Mouse (Mus musculus) hindbrain, embryonic 14.5 days (tissue): ENCODE measurements around the gene Sap18b. TPM values are rescaled to one million over a fixed set of nuclear protein-coding genes. Genes with fewer than 3 reads are reported as not detected.

Source experiments
- ATAC-seq: fragments of 200-750 bp; cut with Nextera tagmentation; 2 replicates; pipeline ENCODE4 v1.8.0; 2017; ENCODE audit warnings: moderate number of reproducible peaks, mild to moderate bottlenecking, moderate TSS enrichment, moderate library complexity; ENCODE audit not compliant: low FRiP score
- DNase-seq: peaks from one replicate; pipeline ENCODE4 v3.0.0-alpha.2; 2015; ENCODE audit warnings: low spot score
- H3K27ac ChIP-seq: fragments of 300-500 bp; sonication (generic); 2 replicates; pipeline ENCODE4 v1.5.1; 2014; ENCODE audit warnings: mild to moderate bottlenecking, moderate library complexity
- H3K27me3 ChIP-seq: fragments of 300-500 bp; sonication (generic); 2 replicates; pipeline ENCODE4 v1.6.1; 2014; ENCODE audit warnings: mild to moderate bottlenecking, low read length, mixed read lengths; ENCODE audit not compliant: control insufficient read depth, insufficient read depth
- H3K36me3 ChIP-seq: fragments of 300-500 bp; sonication (generic); replicated peaks from 2 replicates; pipeline ENCODE4 v1.6.1; 2014; ENCODE audit not compliant: control insufficient read depth, insufficient read depth
- H3K4me1 ChIP-seq: fragments of 300-500 bp; sonication (generic); replicated peaks from 2 replicates; pipeline ENCODE4 v1.6.1; 2014; ENCODE audit warnings: antibody characterized with exemption, low read length, mixed read lengths; ENCODE audit not compliant: control insufficient read depth, insufficient read depth
- H3K4me2 ChIP-seq: fragments of 300-500 bp; sonication (generic); replicated peaks from 2 replicates; pipeline ENCODE4 v1.6.1; 2014; ENCODE audit warnings: mild to moderate bottlenecking, moderate library complexity
- H3K4me3 ChIP-seq: fragments of 300-500 bp; sonication (generic); replicated peaks from 2 replicates; pipeline ENCODE4 v1.5.1; 2014; ENCODE audit warnings: mild to moderate bottlenecking, low read length
- H3K9ac ChIP-seq: fragments of 300-500 bp; sonication (generic); 2 replicates; pipeline ENCODE4 v1.6.1; 2014
- H3K9me3 ChIP-seq: fragments of 300-500 bp; sonication (generic); 2 replicates; pipeline ENCODE4 v1.6.1; 2016; ENCODE audit warnings: low read length; ENCODE audit not compliant: control insufficient read depth
- WGBS: fragments of 180-500 bp; shearing (Covaris S2); extraction: QIAGEN DNeasy Blood & Tissue Kit; methylation state at CpG from one replicate; pipeline ENCODE4 v1.1.7; 2014; 5-methylcytosine and 5-hydroxymethylcytosine counted together
- polyA plus RNA-seq: library from polyadenylated mRNA; unstranded; fragments of >200 nt; fragmentation: Nextera tagmentation; extraction: Ambion mirVana; gene quantifications from 2 replicates; pipeline ENCODE4 v1.2.1, GENCODE M21; 2014

The Sap18b gene
- polyA plus RNA-seq, 1 experiment from 2014 or later = 266 TPM

DNA sequence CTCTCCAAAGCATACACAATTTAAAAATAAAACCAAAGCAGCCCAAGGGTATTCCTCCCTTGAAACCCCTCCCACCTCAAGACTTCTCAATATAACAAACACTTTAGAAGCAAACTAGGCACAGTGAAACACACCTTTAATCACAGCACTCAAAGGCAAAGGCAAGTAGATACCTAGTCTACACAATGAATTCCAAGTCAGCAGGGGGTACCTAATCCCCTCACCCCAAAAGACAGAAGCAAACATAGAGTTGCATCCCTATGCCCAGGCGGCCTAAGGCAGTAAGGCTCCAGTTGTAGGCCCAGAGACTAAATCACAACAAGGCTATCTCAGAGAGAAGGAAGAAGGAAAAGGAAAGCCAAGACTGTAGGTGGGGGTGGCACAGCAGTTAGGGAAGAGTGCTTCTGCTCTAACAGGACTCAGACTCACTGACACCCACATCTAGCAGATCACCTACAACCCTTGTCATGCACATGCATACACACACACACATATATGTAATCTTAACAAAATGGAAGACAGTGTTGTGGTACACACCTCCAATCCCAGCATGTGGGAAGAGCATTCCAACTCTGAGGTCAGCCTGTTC lies 23.6 kb upstream of the Sap18b start:
- no peak for DNase-seq
- ATAC-seq = no peak
- Histone ChIP-seq H3K9me3 (no peaks in the 10 kb centered on the region), H3K27me3 (no peaks in the 10 kb centered on the region), H3K36me3 (peaks cover 4% of the 10 kb centered on the region; the same call in 1 of the 2 replicates), H3K27ac (no peak overlapping the region), H3K4me1 (peaks cover 19% of the 10 kb centered on the region), H3K4me2 (no peak overlapping the region), H3K4me3 (no peak overlapping the region), H3K9ac (no peak overlapping the region)
- 95% methylated on average over 1 of the region's 1 CpGs for WGBS

GRCm38 (mm10) chr8:95802231-95802630 lies 22.9 kb upstream of the Sap18b start:
- DNase-seq = no peak
- ATAC-seq = no peak
- no peak overlapping the region for H3K27ac ChIP-seq

DNA sequence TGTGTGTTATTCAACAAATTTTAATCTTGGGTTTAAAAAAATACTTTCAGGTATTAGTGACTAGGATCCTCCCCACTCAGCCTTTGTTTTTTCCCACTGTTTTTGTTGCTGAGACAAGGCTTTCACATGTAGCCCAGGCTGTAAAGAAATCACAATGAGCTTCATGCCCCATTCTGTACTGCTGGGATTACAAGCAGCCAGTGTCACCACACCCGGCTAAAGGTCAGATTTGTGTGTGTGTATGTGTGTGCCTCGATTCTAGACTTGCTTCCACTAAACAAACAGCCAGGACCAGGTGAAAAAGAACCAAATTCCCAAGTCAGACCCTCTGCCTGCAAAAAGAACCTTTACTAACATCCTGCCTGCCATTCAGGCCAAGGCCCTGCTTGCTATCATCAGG lies 19.7 kb upstream of the Sap18b start:
- DNase-seq (no peak), ATAC-seq (no peak)
- no peak overlapping the region for H3K27ac ChIP-seq
- 59% methylated on average over 2 of the region's 2 CpGs for WGBS
- peak overlapping the region; percentile 96; the same call in 1 of the 2 replicates for H3K9ac ChIP-seq
- peaks cover 4% of the 10 kb centered on the region; the same call in 1 of the 2 replicates for H3K36me3 ChIP-seq
- H3K4me1 ChIP-seq = peaks cover 19% of the 10 kb centered on the region
- H3K4me3 ChIP-seq = peak overlapping the region; percentile 99
- H3K4me2 ChIP-seq = peak overlapping the region; percentile 88
- H3K9me3 ChIP-seq = no peaks in the 10 kb centered on the region
- no peaks in the 10 kb centered on the region for H3K27me3 ChIP-seq

More at GRCm38 (mm10) chr8:95802231-95802630, 22.9 kb upstream of the Sap18b start:
- no peak overlapping the region for H3K4me3 ChIP-seq
- no peak overlapping the region for H3K4me2 ChIP-seq
- peaks cover 19% of the 10 kb centered on the region for H3K4me1 ChIP-seq
- H3K27me3 ChIP-seq = no peaks in the 10 kb centered on the region
- WGBS = 94% methylated on average over 8 of the region's 8 CpGs
- no peaks in the 10 kb centered on the region for H3K9me3 ChIP-seq
- no peak overlapping the region for H3K9ac ChIP-seq
- H3K36me3 ChIP-seq = peaks cover 4% of the 10 kb centered on the region; the same call in 1 of the 2 replicates

GRCm38 (mm10) chr8:95806461-95807191 lies 18.5 kb upstream of the Sap18b start:
- 0% methylated on average over 51 of the region's 69 CpGs for WGBS
- ATAC-seq = peak; percentile 6; the same call in 1 of the 2 replicates
- DNase-seq = no peak

DNA sequence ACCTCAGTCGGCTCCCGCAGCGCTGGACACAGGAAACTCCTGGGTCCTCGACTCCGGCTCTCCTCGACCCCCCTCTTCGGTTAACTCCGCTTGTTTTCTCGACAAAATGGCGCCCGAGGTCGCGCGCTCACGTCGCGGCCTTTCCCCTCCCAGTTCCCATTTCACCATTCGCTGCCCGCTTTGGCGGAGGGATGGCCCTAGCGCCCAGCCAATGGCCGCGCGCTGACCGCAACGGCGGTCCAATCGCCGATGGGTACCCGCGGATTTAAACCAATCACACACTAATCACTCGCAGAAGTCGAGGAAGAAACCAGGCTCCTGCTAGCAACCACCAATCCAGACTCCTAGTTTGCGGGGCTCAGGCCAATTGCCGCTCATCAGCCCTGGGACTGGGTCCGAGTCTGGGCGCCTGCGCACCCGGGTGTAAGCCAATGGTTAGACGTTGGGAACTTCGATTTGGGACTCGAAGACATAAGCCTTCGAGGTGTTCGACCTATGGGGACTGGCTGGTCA lies 17.8 kb upstream of the Sap18b start, which contains the start of gene Cnot1:
Gene Cnot1, minus strand, starts transcription at position 134 of the 513 bp plus-strand sequence.
- peak within 1 kb of the TSS; percentile 96 for H3K9ac ChIP-seq
- under 1% methylated on average over 44 of the region's 44 CpGs for WGBS
- peaks cover 19% of the 10 kb centered on the region for H3K4me1 ChIP-seq
- ATAC-seq (peak; percentile 96), DNase-seq (peak; percentile 97)
- no peaks in the 10 kb centered on the region for H3K27me3 ChIP-seq
- H3K4me3 ChIP-seq = peak within 1 kb of the TSS; percentile 99
- H3K9me3 ChIP-seq = no peaks in the 10 kb centered on the region
- H3K36me3 ChIP-seq = no peaks in the 10 kb centered on the region; the same call in 1 of the 2 replicates
- H3K27ac ChIP-seq = peak within 1 kb of the TSS; percentile 96
- peak within 1 kb of the TSS; percentile 88 for H3K4me2 ChIP-seq

More at GRCm38 (mm10) chr8:95806461-95807191, 18.5 kb upstream of the Sap18b start:
- no peaks in the 10 kb centered on the region for H3K9me3 ChIP-seq
- peak overlapping the region; percentile 91 for H3K27ac ChIP-seq
- peak overlapping the region; percentile 99 for H3K4me3 ChIP-seq
- no peaks in the 10 kb centered on the region for H3K27me3 ChIP-seq
- no peaks in the 10 kb centered on the region; the same call in 1 of the 2 replicates for H3K36me3 ChIP-seq
- H3K9ac ChIP-seq = peak overlapping the region; percentile 96
- H3K4me2 ChIP-seq = peak overlapping the region; percentile 88
- H3K4me1 ChIP-seq = peaks cover 19% of the 10 kb centered on the region

GRCm38 (mm10) chr8:95807861-95808260 lies 17.3 kb upstream of the Sap18b start:
- H3K9ac ChIP-seq = peak overlapping the region; percentile 58
- H3K4me2 ChIP-seq = peak overlapping the region; percentile 72
- H3K4me3 ChIP-seq = peak overlapping the region; percentile 99
- ATAC-seq (peak; percentile 93), DNase-seq (peak; percentile 93)
- peaks cover 19% of the 10 kb centered on the region for H3K4me1 ChIP-seq
- no peaks in the 10 kb centered on the region for H3K27me3 ChIP-seq
- H3K27ac ChIP-seq = peak overlapping the region; percentile 96
- under 1% methylated on average over 20 of the region's 20 CpGs for WGBS
- no peaks in the 10 kb centered on the region for H3K36me3 ChIP-seq
- H3K9me3 ChIP-seq = no peaks in the 10 kb centered on the region

DNA sequence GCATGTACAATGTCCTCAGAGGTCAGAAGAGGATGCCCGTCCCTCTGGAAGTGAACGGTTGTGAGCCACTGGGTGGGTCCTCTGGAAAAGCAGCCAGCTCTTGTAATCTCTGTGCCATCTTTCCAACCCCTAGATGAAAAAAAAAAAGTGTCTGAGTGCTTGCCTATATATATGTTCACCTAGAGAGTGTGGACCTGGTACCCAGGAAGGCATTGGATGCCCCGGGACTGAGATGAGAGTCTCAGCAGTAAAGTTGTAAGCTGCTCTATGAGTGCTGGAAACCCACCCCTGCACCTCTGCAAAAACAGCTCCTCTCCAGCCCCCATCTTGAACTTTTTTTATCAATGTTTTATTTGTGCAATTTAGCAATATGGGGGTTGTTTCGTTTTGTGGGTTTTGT lies 16.5 kb upstream of the Sap18b start:
- Histone ChIP-seq H3K27ac (no peak overlapping the region), H3K4me3 (no peak overlapping the region), H3K4me1 (peaks cover 19% of the 10 kb centered on the region), H3K27me3 (no peaks in the 10 kb centered on the region), H3K9ac (no peak overlapping the region), H3K36me3 (no peaks in the 10 kb centered on the region), H3K9me3 (no peaks in the 10 kb centered on the region), H3K4me2 (no peak overlapping the region)
- 88% methylated on average over 4 of the region's 4 CpGs for WGBS
- no peak for ATAC-seq
- no peak for DNase-seq

GRCm38 (mm10) chr8:95809116-95809515 lies 16.0 kb upstream of the Sap18b start:
- Histone ChIP-seq H3K36me3 (no peaks in the 10 kb centered on the region), H3K27me3 (no peaks in the 10 kb centered on the region), H3K4me1 (peaks cover 19% of the 10 kb centered on the region), H3K9ac (no peak overlapping the region), H3K9me3 (no peaks in the 10 kb centered on the region), H3K4me2 (no peak overlapping the region), H3K27ac (no peak overlapping the region), H3K4me3 (no peak overlapping the region)
- WGBS = 87% methylated on average over 5 of the region's 5 CpGs
- DNase-seq (no peak), ATAC-seq (no peak)

DNA sequence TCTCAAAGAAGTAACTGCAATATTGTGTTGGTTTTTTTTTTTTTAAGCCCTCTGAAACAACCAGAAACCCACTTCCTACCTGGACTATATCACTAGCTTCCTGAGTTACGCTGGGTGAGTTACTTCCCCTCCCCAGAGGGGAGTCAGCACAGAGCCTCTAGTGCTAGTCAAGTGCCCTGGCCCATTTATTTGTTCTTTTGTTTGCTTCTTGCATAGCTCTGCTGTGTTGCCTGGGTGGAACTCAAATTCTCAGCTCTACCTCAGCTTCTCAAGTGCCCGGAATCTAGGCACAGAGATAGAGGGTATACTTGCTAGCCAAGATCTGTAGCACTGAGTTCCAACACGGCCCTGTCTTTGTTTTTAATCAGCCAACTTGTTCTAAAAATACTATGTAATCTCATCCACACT lies 15.0 kb upstream of the Sap18b start:
- Histone ChIP-seq H3K4me2 (no peak overlapping the region), H3K27me3 (no peaks in the 10 kb centered on the region), H3K4me3 (no peak overlapping the region), H3K4me1 (peaks cover 11% of the 10 kb centered on the region), H3K36me3 (no peaks in the 10 kb centered on the region), H3K27ac (no peak overlapping the region), H3K9me3 (no peaks in the 10 kb centered on the region), H3K9ac (no peak overlapping the region)
- no peak for ATAC-seq
- 61% methylated on average over 3 of the region's 3 CpGs for WGBS
- no peak for DNase-seq
